Mouse (Mus musculus): ENCODE results near the gene Chrm5. TPM values are rescaled to one million over a fixed set of nuclear protein-coding genes. Genes with fewer than 3 reads are reported as not detected.

Chrm5 gene
- polyA plus RNA-seq, 1 experiment from 2014 or later: 0.10 TPM

DNA sequence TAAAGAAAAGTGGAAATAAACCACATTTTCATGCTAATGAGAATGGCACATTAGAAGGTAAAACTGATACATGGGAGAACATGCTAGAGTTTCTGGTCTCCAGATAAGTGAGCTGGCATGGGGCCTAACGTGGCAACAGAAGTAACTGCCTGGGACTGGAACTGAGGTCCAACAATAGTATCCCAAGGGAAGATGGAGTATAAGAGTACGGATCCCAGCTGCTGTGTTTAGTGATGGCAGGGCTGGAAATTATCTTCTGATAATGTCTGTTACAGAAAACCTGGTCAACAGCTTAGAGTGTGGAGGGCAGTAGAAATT, 2.7 kb upstream of the Chrm5 start:
- WGBS: 60% methylated on average over 2 of the region's 2 CpGs
- peak overlapping the region; percentile 83 for H3K27ac ChIP-seq (ENCODE audit: low read length)

DNA sequence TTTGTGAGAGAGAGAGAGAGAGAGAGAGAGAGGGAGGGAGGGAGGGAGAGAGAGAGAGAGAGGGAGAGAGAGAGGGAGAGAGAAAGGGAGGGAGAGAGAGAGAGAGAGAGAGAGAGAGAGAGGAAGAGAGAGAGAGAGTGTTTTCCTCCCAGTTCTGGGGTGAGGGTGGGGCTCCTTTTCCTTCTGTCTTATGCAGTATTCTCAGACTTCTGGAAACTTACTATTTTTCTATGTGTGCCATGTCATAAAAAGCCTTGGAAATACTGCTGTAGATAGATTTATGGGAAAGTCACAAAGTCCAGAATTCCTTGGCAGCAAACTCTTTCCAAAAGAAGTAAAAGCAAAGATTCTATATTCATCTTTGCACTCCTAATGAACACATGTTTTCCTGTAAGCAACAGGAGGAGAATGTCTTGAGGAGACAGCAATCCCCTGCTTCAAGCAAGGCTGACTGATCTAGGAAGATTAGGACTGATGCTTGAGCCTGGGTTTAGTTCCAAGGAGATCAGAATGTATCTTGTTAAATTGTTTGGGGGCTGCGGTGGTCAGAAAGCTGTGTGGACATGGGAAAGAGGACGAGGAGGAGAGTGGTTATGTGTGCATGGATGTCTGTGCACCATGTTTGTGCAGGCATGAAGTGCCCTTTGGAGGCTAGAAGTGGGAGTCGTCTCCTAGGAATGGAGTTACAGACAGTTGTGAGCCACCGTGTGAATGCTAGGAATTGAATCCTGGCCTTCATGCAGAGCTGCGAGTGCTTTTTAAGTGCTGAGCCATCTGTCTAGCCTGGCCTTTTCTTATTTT, 2.2 kb upstream of the Chrm5 start:
- ATAC-seq (ENCODE audit: low FRiP score, low TSS enrichment): peak; percentile 76
- H3K9ac ChIP-seq (replicated peaks; ENCODE audit: low read length): peak overlapping the region; percentile 31; the same call in 1 of the 2 replicates
- no peak overlapping the region for H3K4me2 ChIP-seq (replicated peaks; ENCODE audit: low read depth, low read length)
- 51% methylated on average over 5 of the region's 5 CpGs for WGBS
- no peak overlapping the region for H3K4me3 ChIP-seq (ENCODE audit: low read length)
- no peaks in the 10 kb centered on the region for H3K36me3 ChIP-seq (ENCODE audit: insufficient read depth, low read length)
- peaks cover 9% of the 10 kb centered on the region for H3K4me1 ChIP-seq (ENCODE audit: insufficient read depth, low read length)
- H3K9me3 ChIP-seq (ENCODE audit: low read length): no peaks in the 10 kb centered on the region
- H3K27me3 ChIP-seq (ENCODE audit: insufficient read depth, low read length): no peaks in the 10 kb centered on the region
- H3K27ac ChIP-seq (ENCODE audit: low read length): peak overlapping the region; percentile 83

More for the DNA sequence above, 2.7 kb upstream of the Chrm5 start:
- Histone ChIP-seq H3K4me3 (ENCODE audit: low read length) (no peak overlapping the region), H3K4me1 (ENCODE audit: insufficient read depth, low read length) (peaks cover 9% of the 10 kb centered on the region), H3K36me3 (ENCODE audit: insufficient read depth, low read length) (no peaks in the 10 kb centered on the region), H3K27me3 (ENCODE audit: insufficient read depth, low read length) (no peaks in the 10 kb centered on the region), H3K9me3 (ENCODE audit: low read length) (no peaks in the 10 kb centered on the region), H3K4me2 (replicated peaks; ENCODE audit: low read depth, low read length) (no peak overlapping the region), H3K9ac (replicated peaks; ENCODE audit: low read length) (peak overlapping the region; percentile 31; the same call in 1 of the 2 replicates)
- no peak for ATAC-seq (ENCODE audit: low FRiP score, low TSS enrichment)

DNA sequence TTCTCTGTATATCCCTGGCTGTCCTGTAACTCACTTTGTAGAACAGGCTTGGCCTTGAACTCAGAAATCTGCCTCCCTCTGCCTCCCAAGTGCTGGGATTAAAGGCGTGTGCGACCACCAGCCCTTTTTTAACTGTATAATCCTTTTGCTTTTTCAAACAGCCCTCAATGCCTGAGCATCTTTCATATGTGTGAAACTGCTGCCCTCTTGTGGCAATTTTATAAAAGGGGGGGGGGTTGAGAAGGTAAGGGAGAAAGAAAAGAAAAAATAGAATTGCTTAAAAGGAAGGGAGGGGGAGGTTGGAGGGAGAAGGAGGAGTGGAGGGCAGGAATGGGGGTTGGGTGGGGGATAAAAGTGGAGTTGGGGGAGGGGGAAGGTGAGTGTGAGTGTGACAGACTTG, 995 bp upstream of the Chrm5 start:
- peak overlapping the region; percentile 86 for H3K27ac ChIP-seq (ENCODE audit: low read length)
- ATAC-seq (ENCODE audit: low FRiP score, low TSS enrichment): peak; percentile 65; the same call in 1 of the 2 replicates
- 5% methylated on average over 2 of the region's 2 CpGs for WGBS
- peaks cover 9% of the 10 kb centered on the region for H3K4me1 ChIP-seq (ENCODE audit: insufficient read depth, low read length)
- no peak overlapping the region for H3K4me3 ChIP-seq (ENCODE audit: low read length)
- no peak overlapping the region for H3K4me2 ChIP-seq (replicated peaks; ENCODE audit: low read depth, low read length)
- H3K9me3 ChIP-seq (ENCODE audit: low read length): no peaks in the 10 kb centered on the region
- H3K9ac ChIP-seq (replicated peaks; ENCODE audit: low read length): no peak overlapping the region
- H3K27me3 ChIP-seq (ENCODE audit: insufficient read depth, low read length): no peaks in the 10 kb centered on the region
- H3K36me3 ChIP-seq (ENCODE audit: insufficient read depth, low read length): no peaks in the 10 kb centered on the region

DNA sequence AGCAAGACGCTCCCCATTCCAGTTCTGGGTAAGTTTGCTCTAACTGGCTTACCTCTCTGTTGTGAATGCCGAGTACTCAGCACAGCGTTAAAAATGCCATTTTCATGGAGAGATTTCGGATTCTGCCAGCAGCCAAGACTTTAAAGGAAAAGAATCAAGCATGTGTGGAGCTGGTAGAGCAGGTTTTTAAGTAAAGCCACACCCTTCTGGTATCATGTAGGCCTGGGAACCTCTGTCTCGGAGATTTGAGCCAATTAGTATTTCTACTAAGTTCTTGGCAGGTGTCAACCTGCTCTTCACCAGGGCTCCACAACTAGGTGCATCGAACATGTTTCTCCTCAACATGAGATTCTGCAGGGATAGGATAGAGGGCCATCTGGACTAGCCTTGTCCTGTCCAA, 4.0 kb downstream of the Chrm5 start:
- ATAC-seq (ENCODE audit: low FRiP score, low TSS enrichment): no peak
- Histone ChIP-seq H3K9me3 (ENCODE audit: low read length) (no peaks in the 10 kb centered on the region), H3K27ac (ENCODE audit: low read length) (no peak overlapping the region), H3K4me3 (ENCODE audit: low read length) (no peak overlapping the region), H3K27me3 (ENCODE audit: insufficient read depth, low read length) (no peaks in the 10 kb centered on the region), H3K36me3 (ENCODE audit: insufficient read depth, low read length) (no peaks in the 10 kb centered on the region), H3K4me2 (replicated peaks; ENCODE audit: low read depth, low read length) (no peak overlapping the region), H3K9ac (replicated peaks; ENCODE audit: low read length) (no peak overlapping the region), H3K4me1 (ENCODE audit: insufficient read depth, low read length) (no peaks in the 10 kb centered on the region)
- 78% methylated on average over 6 of the region's 6 CpGs for WGBS

DNA sequence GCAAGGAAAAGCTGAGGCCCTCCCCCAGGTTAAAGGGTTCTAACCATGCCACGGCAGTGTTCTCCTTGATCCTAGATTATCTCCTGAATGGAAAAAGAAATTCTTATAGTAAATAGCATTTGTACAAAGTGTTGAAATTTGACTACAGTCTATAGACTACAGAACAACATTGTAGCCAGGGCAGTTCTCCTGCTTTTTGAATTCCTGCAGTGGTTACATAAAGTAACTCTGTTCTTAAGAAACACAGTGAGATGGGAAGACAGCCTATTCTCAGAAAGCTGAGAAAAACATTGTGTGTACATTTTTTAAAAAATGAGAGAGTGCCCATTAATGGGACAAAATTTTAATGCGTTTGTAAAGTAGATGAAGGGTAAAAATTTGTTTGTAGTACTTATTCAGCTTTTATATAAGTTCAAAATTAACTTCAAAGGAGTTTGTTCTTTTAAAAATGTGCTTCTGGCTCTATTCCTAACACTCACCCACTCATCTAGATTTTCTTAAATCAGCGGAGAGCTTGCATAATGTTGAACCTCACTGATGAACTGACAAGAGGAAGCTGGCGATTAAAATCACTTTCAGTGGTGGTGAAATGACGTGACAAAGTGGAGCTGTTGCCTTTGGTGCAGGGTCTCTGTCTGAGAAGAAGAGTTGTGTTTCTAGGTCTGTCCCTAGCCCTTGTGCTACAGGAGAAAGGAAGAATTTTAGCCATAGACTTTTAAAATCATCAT, 5.4 kb downstream of the Chrm5 start:
- WGBS: 73% methylated on average over 5 of the region's 5 CpGs
- no peak overlapping the region for H3K4me2 ChIP-seq (replicated peaks; ENCODE audit: low read depth, low read length)
- no peak overlapping the region for H3K4me3 ChIP-seq (ENCODE audit: low read length)
- H3K27ac ChIP-seq (ENCODE audit: low read length): no peak overlapping the region
- H3K27me3 ChIP-seq (ENCODE audit: insufficient read depth, low read length): no peaks in the 10 kb centered on the region
- H3K4me1 ChIP-seq (ENCODE audit: insufficient read depth, low read length): no peaks in the 10 kb centered on the region
- no peak overlapping the region for H3K9ac ChIP-seq (replicated peaks; ENCODE audit: low read length)
- no peak for ATAC-seq (ENCODE audit: low FRiP score, low TSS enrichment)
- H3K36me3 ChIP-seq (ENCODE audit: insufficient read depth, low read length): no peaks in the 10 kb centered on the region
- no peaks in the 10 kb centered on the region for H3K9me3 ChIP-seq (ENCODE audit: low read length)

DNA sequence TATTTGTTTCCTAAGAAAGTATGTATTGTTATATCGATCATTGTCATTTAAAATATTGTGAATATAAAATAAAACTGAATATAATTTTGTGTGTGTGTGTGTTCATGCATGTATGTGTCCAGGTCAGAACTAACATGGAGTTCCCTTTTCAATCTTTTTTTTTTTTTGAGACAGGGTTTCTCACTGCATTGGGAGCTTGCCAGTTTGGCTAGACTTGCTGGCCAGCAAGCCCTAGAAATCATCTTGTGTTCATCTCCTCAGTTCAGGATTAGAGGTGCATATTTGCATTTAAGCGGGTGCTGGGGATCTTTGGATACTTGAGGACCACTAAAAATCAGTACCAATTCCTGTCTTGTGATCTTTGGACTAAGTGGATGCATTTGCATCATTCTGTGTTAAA, 8.5 kb downstream of the Chrm5 start:
- H3K4me1 ChIP-seq (ENCODE audit: insufficient read depth, low read length): no peaks in the 10 kb centered on the region
- 82% methylated on average over 2 of the region's 2 CpGs for WGBS
- H3K36me3 ChIP-seq (ENCODE audit: insufficient read depth, low read length): peaks cover 9% of the 10 kb centered on the region
- no peak overlapping the region for H3K4me2 ChIP-seq (replicated peaks; ENCODE audit: low read depth, low read length)
- H3K9me3 ChIP-seq (ENCODE audit: low read length): no peaks in the 10 kb centered on the region
- H3K9ac ChIP-seq (replicated peaks; ENCODE audit: low read length): no peak overlapping the region
- no peak overlapping the region for H3K27ac ChIP-seq (ENCODE audit: low read length)
- no peaks in the 10 kb centered on the region for H3K27me3 ChIP-seq (ENCODE audit: insufficient read depth, low read length)
- no peak for ATAC-seq (ENCODE audit: low FRiP score, low TSS enrichment)
- H3K4me3 ChIP-seq (ENCODE audit: low read length): no peak overlapping the region

DNA sequence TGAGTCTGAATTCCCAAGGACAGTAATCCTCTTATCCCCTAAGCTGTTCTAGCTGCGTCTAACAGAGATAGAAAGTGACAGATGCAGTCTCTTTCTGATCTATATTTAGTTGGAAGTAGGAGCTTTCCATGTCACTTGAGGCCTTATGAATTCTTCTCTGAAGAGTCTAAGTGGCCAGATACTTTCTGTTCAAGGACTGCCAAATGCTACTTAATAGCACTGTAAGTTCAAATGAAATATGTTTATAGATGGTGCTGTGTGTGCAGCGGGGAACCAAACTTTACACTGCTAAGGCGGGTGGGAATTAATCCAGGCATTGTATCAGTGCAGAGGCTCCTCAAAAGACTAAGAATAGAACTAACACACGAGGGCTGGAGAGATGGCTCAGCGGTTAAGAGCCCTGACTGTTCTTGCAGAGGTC, 9.6 kb downstream of the Chrm5 start:
- no peak overlapping the region for H3K4me2 ChIP-seq (replicated peaks; ENCODE audit: low read depth, low read length)
- peaks cover 18% of the 10 kb centered on the region for H3K36me3 ChIP-seq (ENCODE audit: insufficient read depth, low read length)
- no peaks in the 10 kb centered on the region for H3K4me1 ChIP-seq (ENCODE audit: insufficient read depth, low read length)
- no peak overlapping the region for H3K9ac ChIP-seq (replicated peaks; ENCODE audit: low read length)
- ATAC-seq (ENCODE audit: low FRiP score, low TSS enrichment): no peak
- 84% methylated on average over 5 of the region's 5 CpGs for WGBS
- no peak overlapping the region for H3K4me3 ChIP-seq (ENCODE audit: low read length)
- H3K9me3 ChIP-seq (ENCODE audit: low read length): no peaks in the 10 kb centered on the region
- H3K27me3 ChIP-seq (ENCODE audit: insufficient read depth, low read length): no peaks in the 10 kb centered on the region
- H3K27ac ChIP-seq (ENCODE audit: low read length): no peak overlapping the region

DNA sequence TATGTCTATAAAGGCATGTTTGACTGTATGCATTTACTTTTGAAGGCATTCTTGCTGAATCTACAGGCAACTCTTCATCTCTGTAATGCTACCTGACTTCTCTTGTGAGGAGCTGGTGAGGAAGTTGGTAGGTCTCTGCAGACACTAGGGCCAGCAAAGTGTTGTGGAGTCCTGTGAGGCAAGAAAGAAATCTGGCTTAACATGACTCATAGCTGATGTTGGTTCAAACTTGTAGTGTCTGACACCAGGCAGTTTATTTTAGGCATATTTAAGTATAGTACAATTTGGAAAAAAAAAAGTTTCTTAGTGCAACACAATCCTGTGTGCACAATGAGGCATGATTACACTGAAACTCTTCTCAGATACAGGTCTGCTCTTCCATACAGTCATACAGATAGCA, 11.0 kb downstream of the Chrm5 start:
- no peaks in the 10 kb centered on the region for H3K27me3 ChIP-seq (ENCODE audit: insufficient read depth, low read length)
- H3K36me3 ChIP-seq (ENCODE audit: insufficient read depth, low read length): peaks cover 24% of the 10 kb centered on the region
- H3K4me3 ChIP-seq (ENCODE audit: low read length): no peak overlapping the region
- H3K4me1 ChIP-seq (ENCODE audit: insufficient read depth, low read length): no peaks in the 10 kb centered on the region
- no peak overlapping the region for H3K4me2 ChIP-seq (replicated peaks; ENCODE audit: low read depth, low read length)
- H3K9ac ChIP-seq (replicated peaks; ENCODE audit: low read length): no peak overlapping the region
- H3K27ac ChIP-seq (ENCODE audit: low read length): no peak overlapping the region
- no peaks in the 10 kb centered on the region for H3K9me3 ChIP-seq (ENCODE audit: low read length)
- no peak for ATAC-seq (ENCODE audit: low FRiP score, low TSS enrichment)

DNA sequence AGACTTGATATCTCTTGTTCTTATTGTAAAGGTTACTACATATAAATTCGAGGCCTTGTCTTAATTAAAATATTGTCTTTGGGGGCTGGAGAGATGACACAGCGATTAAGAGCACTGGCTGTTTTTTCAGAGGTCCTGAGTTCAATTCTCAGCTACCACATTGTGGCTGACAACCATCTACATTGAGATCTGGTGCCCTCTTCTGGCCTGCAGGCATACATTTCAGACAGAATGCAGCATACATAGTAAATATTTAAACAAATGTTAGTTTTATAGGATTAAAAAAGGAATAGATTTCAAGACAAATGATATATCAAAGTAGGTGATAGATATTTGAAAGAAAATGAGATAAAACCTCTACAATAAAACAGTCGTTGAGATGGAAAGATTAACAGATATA, 20.0 kb downstream of the Chrm5 start:
- 90% methylated on average over 3 of the region's 3 CpGs for WGBS
- Histone ChIP-seq H3K36me3 (ENCODE audit: insufficient read depth, low read length) (peaks cover 22% of the 10 kb centered on the region), H3K9me3 (ENCODE audit: low read length) (0 out of 2 replicates have a peak, but pooled peaks cover 3% of the 10 kb centered on the region), H3K27me3 (ENCODE audit: insufficient read depth, low read length) (no peaks in the 10 kb centered on the region), H3K9ac (replicated peaks; ENCODE audit: low read length) (no peak overlapping the region), H3K27ac (ENCODE audit: low read length) (no peak overlapping the region), H3K4me1 (ENCODE audit: insufficient read depth, low read length) (peaks cover 7% of the 10 kb centered on the region), H3K4me3 (ENCODE audit: low read length) (no peak overlapping the region), H3K4me2 (replicated peaks; ENCODE audit: low read depth, low read length) (no peak overlapping the region)
- no peak for ATAC-seq (ENCODE audit: low FRiP score, low TSS enrichment)

Measured in kidney, embryonic 16.5 days (tissue).